Mouse (Mus musculus): ENCODE results near the gene Unk.
A peak's percentile ranks its signal among the peaks of the same experiment; 100 is the strongest.
"Not testable (repeated sequence)": the region's sequence is repeated elsewhere in the genome, so short reads cannot be mapped to it uniquely, and the experiment has no call there.

Gene Unk

DNA sequence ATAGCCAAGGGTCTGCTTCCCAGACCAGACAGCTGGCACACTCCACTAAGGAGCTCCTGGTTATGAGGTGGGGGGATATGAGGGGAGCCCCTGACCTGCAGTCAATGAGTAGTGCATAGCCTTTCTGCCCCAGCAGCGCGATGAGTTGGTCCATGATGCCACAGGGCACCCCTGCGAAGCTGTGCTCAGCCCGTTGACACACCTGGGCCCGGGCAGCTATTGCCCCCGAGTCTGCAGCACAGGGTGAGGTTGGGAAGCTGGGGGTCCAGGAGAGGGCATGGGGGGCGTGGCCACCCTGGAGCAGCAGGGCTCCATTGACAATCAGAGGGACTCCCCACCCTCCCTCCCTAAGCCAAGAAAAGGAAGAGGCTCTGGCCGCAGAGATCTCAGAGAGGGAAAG, 20.0 kb upstream of the Unk start:
- no peak for DNase-seq (ENCODE audit: low spot score in 2 of 2)

DNA sequence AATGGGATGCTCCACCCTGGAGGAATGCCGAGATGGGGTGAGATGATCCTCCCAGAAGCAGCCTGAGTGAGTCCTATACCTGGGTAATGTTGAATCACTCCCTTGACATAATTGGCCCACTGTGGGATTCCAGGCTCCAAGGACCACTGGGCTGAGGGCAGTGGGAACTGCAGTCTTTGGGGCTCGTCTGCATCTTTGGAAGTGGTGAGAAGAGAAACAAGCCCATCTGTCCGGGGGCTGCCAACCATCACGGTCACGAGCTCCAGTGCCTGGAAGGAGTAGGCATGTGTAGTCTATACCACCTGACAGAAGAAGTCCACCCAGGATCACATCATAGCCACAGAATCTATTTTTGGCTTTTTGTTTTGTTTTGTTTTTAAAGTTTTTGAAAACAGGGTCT, 19.2 kb upstream of the Unk start:
- DNase-seq (ENCODE audit: low spot score in 2 of 2): no peak

- no peak for DNase-seq (ENCODE audit: low spot score in 2 of 2)
These were observed 18.4 kb upstream of the Unk start for GRCm38 (mm10) chr11:116011529-116012261.

DNA sequence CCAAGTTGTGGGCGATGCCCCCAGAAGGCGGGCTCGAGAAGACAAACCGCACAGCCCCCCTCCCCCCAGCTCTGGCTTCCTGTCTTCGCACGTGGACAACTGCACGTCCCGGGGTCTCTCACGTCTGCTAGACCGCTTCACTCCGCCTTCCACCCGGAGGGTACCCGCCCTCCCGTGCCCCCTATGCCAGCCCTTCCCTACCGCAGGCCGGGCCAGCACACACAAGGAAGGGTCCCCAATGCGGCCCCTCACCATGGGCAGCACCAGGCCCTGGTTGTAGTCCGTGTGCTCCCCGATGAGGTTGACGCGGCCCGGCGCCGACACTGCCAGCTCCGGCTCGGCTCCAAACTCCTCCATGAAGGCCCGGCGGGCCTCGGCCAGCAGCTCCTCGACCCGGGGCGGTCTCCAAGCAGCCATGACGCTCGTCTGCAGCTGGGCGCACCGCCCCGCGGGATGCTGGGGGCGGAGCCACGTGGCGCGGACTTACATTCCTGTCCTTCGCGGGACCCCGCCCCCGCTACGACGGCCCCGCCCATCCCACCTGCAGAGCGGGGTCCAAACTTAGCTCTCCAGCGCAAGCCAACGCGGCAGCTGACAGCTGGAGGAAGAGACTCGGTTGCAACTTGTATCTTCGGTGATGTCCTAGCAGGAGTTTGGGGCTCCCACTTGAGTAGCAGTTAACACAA, 17.7 kb upstream of the Unk start, which contains the start of gene Galk1:
TSS of gene Galk1 (minus strand) at position 458 of the 686 bp plus-strand sequence.
- peak; percentile 64 to 90 for DNase-seq (ENCODE audit: low spot score in 2 of 2)

DNA sequence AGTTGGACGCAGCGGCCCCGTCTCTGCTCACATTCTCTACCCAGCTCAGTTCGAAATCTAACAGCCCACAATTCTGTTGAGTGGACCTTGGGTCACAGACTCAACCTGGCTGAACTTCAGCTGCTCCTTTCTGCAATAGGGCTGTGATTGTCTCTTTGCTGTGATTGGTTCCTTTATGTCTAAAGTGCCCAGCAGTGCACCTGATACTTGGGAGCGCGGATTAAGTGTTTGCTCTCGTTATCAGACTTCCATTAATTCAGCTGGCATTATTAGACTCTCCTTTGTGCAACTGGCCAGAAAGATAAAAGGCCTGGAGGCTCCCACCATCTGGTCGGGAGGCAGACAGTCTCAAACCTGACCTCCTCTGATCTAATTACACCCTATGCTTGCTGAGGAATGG, 15.3 kb upstream of the Unk start:
- no peak for DNase-seq (ENCODE audit: low spot score in 2 of 2)

- DNase-seq (ENCODE audit: low spot score in 2 of 2): peak in 1 of 2 experiments; percentile 62
These were observed 12.0 kb upstream of the Unk start for GRCm38 (mm10) chr11:116018106-116018505.

DNA sequence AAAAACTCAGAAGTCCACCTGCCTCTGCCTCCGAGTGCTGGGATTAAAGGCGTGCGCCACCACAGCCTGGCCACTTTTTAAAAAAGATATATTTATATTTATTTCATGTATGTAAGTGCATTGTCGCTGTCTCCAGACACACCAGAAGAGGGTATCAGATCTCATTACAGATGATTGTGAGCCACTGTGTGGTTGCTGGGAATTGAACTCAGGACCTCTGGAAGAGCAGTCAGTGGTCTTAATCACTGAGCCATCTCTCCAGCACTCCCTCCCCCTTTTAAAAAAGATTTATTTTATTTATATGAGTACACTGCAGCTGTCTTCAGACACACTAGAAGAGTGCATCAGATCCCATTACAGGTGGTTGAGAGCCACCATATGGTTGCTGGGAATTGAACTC, 11.3 kb upstream of the Unk start:
- DNase-seq (ENCODE audit: low spot score in 2 of 2): not testable (repeated sequence)

- no peak for DNase-seq (ENCODE audit: low spot score in 2 of 2)
These were observed 10.7 kb upstream of the Unk start for GRCm38 (mm10) chr11:116019360-116019791.

GRCm38 (mm10) chr11:116019976-116020411, 10.1 kb upstream of the Unk start:
- DNase-seq (ENCODE audit: low spot score in 2 of 2): peak in 1 of 2 experiments; percentile 53

GRCm38 (mm10) chr11:116020519-116020922, 9.6 kb upstream of the Unk start:
- peak in 1 of 2 experiments; percentile 55 for DNase-seq (ENCODE audit: low spot score in 2 of 2)

DNA sequence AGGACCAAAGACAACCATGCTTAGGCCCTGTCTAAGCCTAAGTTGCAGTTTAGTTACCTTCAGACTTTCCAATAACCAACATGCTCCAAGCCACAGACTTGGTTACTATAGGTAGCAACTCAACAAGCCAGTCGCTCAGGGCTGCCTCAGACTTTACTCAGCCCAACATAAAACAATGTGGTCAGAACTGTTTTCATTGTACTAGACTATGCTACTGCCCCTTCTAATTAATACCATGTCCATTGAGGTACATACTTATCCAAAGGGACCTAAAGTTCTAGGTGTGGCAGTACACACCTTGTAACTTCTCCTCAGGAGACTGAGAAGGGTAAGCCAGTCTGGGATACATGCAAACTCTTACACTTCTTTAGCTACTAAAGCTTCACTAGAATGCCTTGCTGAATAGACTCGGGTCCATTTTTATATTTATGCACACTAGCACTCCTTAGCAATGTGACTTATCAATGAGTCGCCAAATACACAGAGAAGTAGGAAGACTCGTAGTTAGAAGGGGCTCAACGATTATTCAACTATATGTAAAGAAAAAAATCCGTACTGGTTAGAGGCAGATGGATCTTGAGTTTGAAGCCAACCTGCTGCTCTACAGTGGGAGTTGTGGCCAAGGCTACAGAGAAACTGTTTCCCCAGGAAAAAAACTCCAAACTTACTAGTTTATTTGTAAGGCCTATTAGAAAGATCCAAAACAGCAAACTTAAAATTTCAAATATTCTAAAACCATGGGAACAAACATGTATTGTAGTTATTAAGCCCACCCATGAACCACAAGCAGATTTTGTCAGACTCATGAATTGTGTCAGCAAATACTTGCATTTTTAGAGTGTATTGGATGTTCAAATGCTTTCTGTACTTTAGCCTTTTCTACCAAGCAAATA, 8.5 kb upstream of the Unk start:
- peak in 1 of 2 experiments; percentile 29 for DNase-seq (ENCODE audit: low spot score in 2 of 2)

GRCm38 (mm10) chr11:116022256-116022780, 7.8 kb upstream of the Unk start:
- no peak for DNase-seq (ENCODE audit: low spot score in 2 of 2)

DNA sequence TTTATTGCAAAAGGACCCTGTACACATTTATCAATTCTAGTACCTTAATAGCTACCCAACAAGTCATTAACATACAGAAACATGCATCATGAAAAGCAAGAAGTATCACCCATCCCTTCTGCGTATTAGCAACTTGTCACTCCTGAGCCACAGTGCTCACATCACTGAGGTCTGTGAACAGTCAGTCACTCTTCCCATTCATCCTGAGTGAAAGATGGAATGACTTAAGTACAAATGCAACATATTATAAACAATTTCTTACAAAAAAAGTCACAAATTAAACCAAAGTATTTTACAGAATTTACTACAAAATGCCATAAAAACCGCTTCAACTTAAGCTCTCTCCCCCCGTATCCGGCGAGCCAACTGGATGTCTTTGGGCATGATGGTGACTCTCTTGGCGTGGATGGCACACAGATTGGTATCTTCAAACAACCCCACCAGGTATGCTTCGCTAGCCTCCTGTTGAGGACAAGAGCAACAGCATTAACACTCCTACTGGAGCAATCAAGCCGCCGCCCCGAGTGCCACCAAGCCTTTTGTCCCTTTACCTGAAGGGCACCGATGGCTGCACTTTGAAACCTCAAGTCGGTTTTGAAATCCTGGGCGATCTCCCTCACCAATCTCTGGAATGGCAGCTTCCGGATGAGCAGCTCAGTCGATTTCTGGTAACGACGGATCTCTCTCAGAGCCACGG, 6.9 kb upstream of the Unk start:
- peak in 1 of 2 experiments; percentile 56 for DNase-seq (ENCODE audit: low spot score in 2 of 2)

GRCm38 (mm10) chr11:116023771-116024355, 6.3 kb upstream of the Unk start:
- DNase-seq (ENCODE audit: low spot score in 2 of 2): peak; percentile 78 to 86

DNA sequence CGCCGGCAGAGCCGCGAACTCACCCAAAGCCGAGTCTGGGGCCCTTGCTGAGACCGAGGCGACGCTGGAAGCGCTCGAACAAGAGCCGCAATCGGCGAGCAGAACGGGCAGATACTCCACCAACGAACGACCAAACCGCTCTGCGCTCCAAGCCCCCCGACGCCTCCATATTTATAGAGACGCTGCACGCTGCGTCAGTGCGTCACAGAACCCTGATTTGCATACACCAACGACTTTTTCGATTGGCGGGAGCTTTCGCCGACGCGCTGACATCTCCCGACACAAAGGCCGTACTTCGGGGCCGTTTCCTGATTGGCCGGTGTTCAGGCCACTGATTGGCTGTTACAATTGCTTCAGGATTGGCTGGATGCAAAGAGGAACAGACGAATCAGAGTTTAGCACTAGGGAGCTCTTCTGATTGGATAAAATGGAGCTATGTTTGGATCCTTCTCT, 5.7 kb upstream of the Unk start:
- DNase-seq (ENCODE audit: low spot score in 2 of 2): peak; percentile 95 to 97

DNA sequence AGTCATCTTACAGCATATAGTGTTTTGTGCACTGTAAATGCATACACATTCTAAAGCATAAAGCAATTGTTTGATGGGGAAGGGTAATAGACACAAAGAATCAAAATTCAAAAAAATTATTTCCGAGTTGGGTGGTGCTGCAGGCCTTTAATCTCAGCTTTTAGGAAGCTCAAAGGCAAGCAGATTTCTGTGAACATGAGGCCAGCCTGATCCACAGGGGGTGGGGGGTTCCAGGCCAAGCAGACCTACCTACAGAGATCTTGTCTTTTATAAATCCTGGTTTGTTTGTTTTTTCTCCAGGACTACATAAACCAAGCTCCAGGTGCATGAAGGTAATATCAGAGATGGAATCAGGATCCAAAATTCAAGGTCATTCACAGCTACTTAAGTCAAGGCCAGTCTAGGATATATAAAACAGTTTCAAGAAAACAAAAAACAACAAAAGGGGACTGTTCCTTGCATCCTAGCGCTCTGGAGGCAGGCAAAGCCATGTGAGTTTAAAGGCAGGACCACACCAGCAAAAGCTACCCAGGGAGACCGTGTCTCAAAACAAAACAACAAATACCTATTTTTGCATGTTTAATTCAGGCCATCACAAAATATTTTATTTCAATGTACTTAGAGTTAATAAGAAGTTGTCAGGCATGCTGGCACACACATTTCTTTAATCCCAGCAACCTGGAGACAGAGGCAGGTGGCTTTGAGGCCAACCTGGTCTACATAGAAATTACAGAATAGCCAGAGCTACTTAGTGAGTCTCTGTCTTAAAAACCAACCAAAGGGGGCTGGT, 4.9 kb upstream of the Unk start:
- no peak for DNase-seq (ENCODE audit: low spot score in 2 of 2)

DNA sequence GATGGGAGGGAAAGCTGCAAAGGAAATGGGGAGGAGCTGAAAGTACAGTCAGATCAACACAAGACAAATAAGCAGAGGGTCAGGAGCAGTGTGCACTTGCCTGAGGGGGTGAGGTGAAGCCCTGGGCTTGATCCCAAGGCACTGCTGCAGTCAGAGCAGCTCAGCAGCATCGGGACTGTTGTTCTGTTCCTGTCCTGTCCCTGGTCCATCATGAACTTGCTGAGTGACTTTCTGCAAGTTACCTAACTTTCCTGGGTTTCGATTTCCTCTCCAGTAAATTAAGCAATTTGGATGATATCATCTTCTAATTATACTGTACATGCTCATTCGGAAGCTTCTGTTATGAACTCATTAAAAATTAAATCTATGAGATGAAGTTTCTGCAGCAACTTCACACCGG, 2.4 kb upstream of the Unk start, which contains the start of gene H3f3b:
TSS of gene H3f3b (minus strand) at position 207 of the 400 bp plus-strand sequence.
- DNase-seq (ENCODE audit: low spot score in 2 of 2): no peak

GRCm38 (mm10) chr11:116028177-116028865, 1.8 kb upstream of the Unk start:
- no peak for DNase-seq (ENCODE audit: low spot score in 2 of 2)

Measured in spleen, postnatal 10 days (tissue).